Mouse (Mus musculus) thymus, adult 2 months (tissue): ENCODE data around the gene Stx8. TPM values are rescaled to one million over a fixed set of nuclear protein-coding genes. Genes with fewer than 3 reads are reported as not detected.

ENCODE experiments used
- DNase-seq: peaks from one replicate; pipeline ENCODE4 v3.0.0; 2021
- H3K27ac ChIP-seq: fragments of 200-500 bp; 2 replicates; pipeline ENCODE4 v1.5.1; 2012; ENCODE audit warnings: low read length, control low read depth; ENCODE audit not compliant: control insufficient read depth, insufficient read depth
- H3K27me3 ChIP-seq: fragments of 200-500 bp; 2 replicates; pipeline ENCODE4 v1.6.1; 2012; ENCODE audit warnings: mild to moderate bottlenecking, low read length, moderate library complexity, mixed read lengths; ENCODE audit not compliant: control insufficient read depth, insufficient read depth
- H3K36me3 ChIP-seq: fragments of 200-500 bp; 2 replicates; pipeline ENCODE4 v1.6.1; 2012; ENCODE audit warnings: mild to moderate bottlenecking, low read length, moderate library complexity; ENCODE audit not compliant: control insufficient read depth, insufficient read depth
- H3K4me1 ChIP-seq: fragments of 200-500 bp; replicated peaks from 2 replicates; pipeline ENCODE4 v1.6.1; 2012; ENCODE audit warnings: low read length; ENCODE audit not compliant: control insufficient read depth, insufficient read depth
- H3K4me3 ChIP-seq: fragments of 200-500 bp; 2 replicates; pipeline ENCODE4 v1.5.1; 2012; ENCODE audit warnings: mild to moderate bottlenecking, low read length, control low read depth, moderate library complexity; ENCODE audit not compliant: control insufficient read depth, insufficient read depth
- CTCF ChIP-seq: fragments of 200-500 bp; IDR thresholded peaks from 2 replicates; pipeline ENCODE4 v1.5.1; 2012; ENCODE audit warnings: mild to moderate bottlenecking, control low read depth, low read length, moderate library complexity, borderline replicate concordance; ENCODE audit not compliant: control insufficient read depth, poor library complexity, insufficient read depth; ENCODE audit errors: extremely low read depth
- POLR2A ChIP-seq: fragments of 200-500 bp; IDR thresholded peaks from 2 replicates; pipeline ENCODE4 v1.6.1; 2012; ENCODE audit warnings: mild to moderate bottlenecking, low read length, control low read depth, moderate library complexity; ENCODE audit not compliant: control insufficient read depth, poor library complexity, insufficient read depth; ENCODE audit errors: extremely low read depth
- WGBS: fragments of 180-500 bp; shearing (Covaris S2); methylation state at CpG from one replicate; pipeline ENCODE4 v1.1.7; 2018; 5-methylcytosine and 5-hydroxymethylcytosine counted together
- polyA plus RNA-seq: library from polyadenylated mRNA; depleted of rRNA; stranded (reverse); fragments of >200 nt; gene quantifications from 2 replicates; pipeline ENCODE4 v1.2.3, GENCODE M21; 2012

Gene Stx8
- polyA plus RNA-seq, 1 experiment = 8.2 TPM

GRCm38 (mm10) chr11:68205572-68206229 lies 239.7 kb downstream of the Stx8 start:
- DNase-seq = no peak
- 93% methylated on average over 10 of the region's 10 CpGs for WGBS
- H3K4me3 ChIP-seq = no peak overlapping the region
- TF ChIP-seq CTCF = no peak
- no peak for TF ChIP-seq POLR2A
- peak overlapping the region; percentile 27 for H3K27ac ChIP-seq
- no peaks in the 10 kb centered on the region for H3K36me3 ChIP-seq
- peaks cover 83% of the 10 kb centered on the region for H3K4me1 ChIP-seq
- H3K27me3 ChIP-seq = no peaks in the 10 kb centered on the region

- DNase-seq = no peak
- Histone ChIP-seq H3K4me3 (no peak overlapping the region), H3K4me1 (peaks cover 85% of the 10 kb centered on the region), H3K36me3 (no peaks in the 10 kb centered on the region), H3K27me3 (no peaks in the 10 kb centered on the region), H3K27ac (peak overlapping the region; percentile 55)
- no peak for TF ChIP-seq CTCF
- TF ChIP-seq POLR2A = no peak
- 57% methylated on average over 2 of the region's 2 CpGs for WGBS
Observed at GRCm38 (mm10) chr11:68208023-68208422, 242.0 kb downstream of the Stx8 start.

- peaks cover 86% of the 10 kb centered on the region for H3K4me1 ChIP-seq
- H3K36me3 ChIP-seq = no peaks in the 10 kb centered on the region
- DNase-seq = no peak
- no peak overlapping the region for H3K4me3 ChIP-seq
- 82% methylated on average over 1 of the region's 1 CpGs for WGBS
- TF ChIP-seq POLR2A (no peak), CTCF (no peak)
- no peaks in the 10 kb centered on the region for H3K27me3 ChIP-seq
- peak overlapping the region; percentile 55 for H3K27ac ChIP-seq
Observed at GRCm38 (mm10) chr11:68208582-68208981, 242.6 kb downstream of the Stx8 start.

- no peak for TF ChIP-seq POLR2A
- no peak for TF ChIP-seq CTCF
- H3K27me3 ChIP-seq = no peaks in the 10 kb centered on the region
- peaks cover 86% of the 10 kb centered on the region for H3K4me1 ChIP-seq
Observed at GRCm38 (mm10) chr11:68209506-68209905, 243.5 kb downstream of the Stx8 start.

GRCm38 (mm10) chr11:68210714-68211113 lies 244.7 kb downstream of the Stx8 start:
- Histone ChIP-seq H3K27me3 (no peaks in the 10 kb centered on the region), H3K36me3 (no peaks in the 10 kb centered on the region), H3K4me3 (no peak overlapping the region), H3K27ac (no peak overlapping the region), H3K4me1 (peaks cover 85% of the 10 kb centered on the region)
- DNase-seq = no peak
- TF ChIP-seq CTCF (no peak), POLR2A (no peak)
- WGBS = 94% methylated on average over 5 of the region's 5 CpGs

More at GRCm38 (mm10) chr11:68209506-68209905, 243.5 kb downstream of the Stx8 start:
- DNase-seq = no peak
- peak overlapping the region; percentile 45; the same call in 1 of the 2 replicates for H3K27ac ChIP-seq
- no peak overlapping the region for H3K4me3 ChIP-seq
- no peaks in the 10 kb centered on the region for H3K36me3 ChIP-seq
- whole genome bisulfite sequencing = 53% methylated on average over 4 of the region's 4 CpGs

DNA sequence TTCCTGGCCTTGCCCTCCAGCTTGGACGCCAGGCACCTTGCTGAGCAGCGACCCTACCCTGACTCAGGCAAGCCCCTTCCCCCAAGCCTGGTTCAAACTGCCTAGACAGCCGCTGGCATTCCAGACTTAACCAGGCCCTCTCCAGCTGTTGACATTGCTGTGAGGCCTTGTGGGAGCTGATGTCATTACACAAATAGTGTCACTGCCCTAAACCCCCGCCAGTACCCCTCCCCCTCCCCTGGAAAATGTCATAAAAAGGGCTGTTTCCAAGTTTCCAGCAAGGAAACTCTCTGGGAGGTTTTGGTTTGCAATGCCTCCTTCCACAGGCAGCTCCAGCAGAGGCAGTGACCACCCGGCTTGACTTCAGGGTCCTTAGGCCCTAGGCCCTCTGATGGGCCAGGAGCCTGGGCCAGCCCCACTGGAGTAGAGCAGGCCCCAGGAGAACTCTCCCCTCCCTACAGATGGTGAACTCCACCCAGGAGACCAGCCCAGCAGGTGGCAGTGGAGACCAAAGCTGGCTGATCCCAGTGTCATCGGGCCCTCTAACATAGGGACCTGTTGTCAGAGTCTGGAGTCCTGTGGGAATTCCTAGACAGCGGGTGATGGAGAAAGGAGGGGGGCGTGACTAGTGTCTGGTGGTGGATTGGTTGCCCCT lies 246.1 kb downstream of the Stx8 start:
- TF ChIP-seq POLR2A (no peak), CTCF (no peak)
- Histone ChIP-seq H3K4me1 (peaks cover 88% of the 10 kb centered on the region), H3K36me3 (no peaks in the 10 kb centered on the region), H3K4me3 (no peak overlapping the region), H3K27ac (peak overlapping the region; percentile 23; the same call in 1 of the 2 replicates), H3K27me3 (no peaks in the 10 kb centered on the region)
- peak; percentile 81 for DNase-seq
- WGBS = 80% methylated on average over 8 of the region's 8 CpGs

- 66% methylated on average over 3 of the region's 3 CpGs for WGBS
- no peak for TF ChIP-seq CTCF
- no peak for TF ChIP-seq POLR2A
- DNase-seq = no peak
- Histone ChIP-seq H3K4me3 (no peak overlapping the region), H3K4me1 (peaks cover 88% of the 10 kb centered on the region), H3K27me3 (no peaks in the 10 kb centered on the region), H3K27ac (peak overlapping the region; percentile 12; the same call in 1 of the 2 replicates), H3K36me3 (no peaks in the 10 kb centered on the region)
Observed at GRCm38 (mm10) chr11:68213896-68214295, 247.9 kb downstream of the Stx8 start.
